Mouse (Mus musculus) forebrain, embryonic 14.5 days (tissue): ENCODE results near the gene Bloc1s1. TPM values are rescaled to one million over a fixed set of nuclear protein-coding genes. Genes with fewer than 3 reads are reported as not detected.

ENCODE experiments used
- ATAC-seq: fragments of 200-750 bp; cut with Nextera tagmentation; 2 replicates; pipeline ENCODE4 v1.8.0; 2017; ENCODE audit warnings: mild to moderate bottlenecking, moderate library complexity
- DNase-seq: peaks from one replicate; pipeline ENCODE4 v3.0.0-alpha.2; 2015; ENCODE audit warnings: low spot score
- H3K27ac ChIP-seq: fragments of 300-500 bp; sonication (generic); 2 replicates; pipeline ENCODE4 v1.5.1; 2014; ENCODE audit warnings: low read depth, mild to moderate bottlenecking, control low read depth, low read length, moderate library complexity
- H3K27me3 ChIP-seq: fragments of 300-500 bp; sonication (generic); replicated peaks from 2 replicates; pipeline ENCODE4 v1.6.1; 2014; ENCODE audit warnings: low read length, control low read depth, mixed read lengths; ENCODE audit not compliant: control insufficient read depth, insufficient read depth
- H3K36me3 ChIP-seq: fragments of 300-500 bp; sonication (generic); 2 replicates; pipeline ENCODE4 v1.6.1; 2014; ENCODE audit warnings: low read length, control low read depth; ENCODE audit not compliant: control insufficient read depth, insufficient read depth
- H3K4me1 ChIP-seq: fragments of 300-500 bp; sonication (generic); 2 replicates; pipeline ENCODE4 v1.6.1; 2014; ENCODE audit warnings: antibody characterized with exemption, low read length, control low read depth; ENCODE audit not compliant: control insufficient read depth, insufficient read depth
- H3K4me2 ChIP-seq: fragments of 300-500 bp; sonication (generic); 2 replicates; pipeline ENCODE4 v1.6.1; 2014; ENCODE audit warnings: mild to moderate bottlenecking, control low read depth, low read length
- H3K4me3 ChIP-seq: fragments of 300-500 bp; sonication (generic); 2 replicates; pipeline ENCODE4 v1.5.1; 2014; ENCODE audit warnings: low read depth, low read length, control low read depth
- H3K9ac ChIP-seq: fragments of 300-500 bp; sonication (generic); 2 replicates; pipeline ENCODE4 v1.6.1; 2014; ENCODE audit warnings: mild to moderate bottlenecking, low read length, control low read depth, moderate library complexity
- H3K9me3 ChIP-seq: fragments of 300-500 bp; sonication (generic); replicated peaks from 2 replicates; pipeline ENCODE4 v1.6.1; 2016; ENCODE audit warnings: low read length, control low read depth, mixed read lengths; ENCODE audit not compliant: control insufficient read depth
- WGBS: fragments of 180-500 bp; shearing (Covaris S2); extraction: QIAGEN DNeasy Blood & Tissue Kit; methylation state at CpG from one replicate; pipeline ENCODE4 v1.1.7; 2014; 5-methylcytosine and 5-hydroxymethylcytosine counted together
- polyA plus RNA-seq: library from polyadenylated mRNA; unstranded; fragments of >200 nt; fragmentation: Nextera tagmentation; extraction: Ambion mirVana; gene quantifications from 2 replicates; pipeline ENCODE4 v1.2.1, GENCODE M21; 2014

The Bloc1s1 gene
- polyA plus RNA-seq, 1 experiment from 2014 or later, result 295 TPM

DNA sequence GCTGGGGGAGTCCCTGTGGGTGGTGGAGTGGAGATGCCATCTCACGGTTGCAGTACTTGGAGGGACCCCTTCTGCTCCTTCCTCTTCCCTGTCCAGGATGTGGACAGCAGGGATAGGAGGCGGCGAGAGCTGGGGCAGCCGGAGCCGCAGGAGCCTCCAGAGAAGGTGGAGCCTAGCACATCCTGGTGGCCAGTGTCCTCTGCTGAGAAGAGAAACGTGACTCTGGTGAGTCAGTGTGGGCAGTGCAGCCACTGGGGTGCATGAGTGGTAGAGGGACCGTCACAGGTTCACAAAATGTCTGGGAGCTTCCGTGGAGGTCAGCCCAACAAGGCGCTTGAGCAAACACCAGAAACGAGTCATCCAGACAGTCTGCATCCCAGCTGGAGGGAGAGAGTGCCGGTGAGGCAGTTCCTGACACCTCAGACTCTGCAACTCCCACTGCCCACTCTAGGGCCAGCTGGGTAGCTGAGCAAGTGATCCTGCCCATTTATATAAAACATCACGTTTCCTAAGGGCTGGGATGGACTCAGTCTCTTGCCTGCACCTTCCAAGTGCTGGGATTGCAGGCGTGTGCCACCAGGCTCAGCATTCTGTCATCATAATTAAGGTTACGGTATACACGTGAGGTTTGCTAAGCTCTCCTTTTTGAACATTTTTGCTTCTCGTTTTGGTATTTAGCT, 26.5 kb upstream of the Bloc1s1 start:
- Histone ChIP-seq H3K4me3 (no peak overlapping the region), H3K36me3 (no peaks in the 10 kb centered on the region), H3K27ac (no peak overlapping the region), H3K9me3 (no peaks in the 10 kb centered on the region), H3K9ac (no peak overlapping the region), H3K4me2 (no peak overlapping the region), H3K4me1 (no peaks in the 10 kb centered on the region), H3K27me3 (no peaks in the 10 kb centered on the region)
- ATAC-seq (no peak), DNase-seq (no peak)
- 72% methylated on average over 16 of the region's 16 CpGs for WGBS

- Histone ChIP-seq H3K9ac (no peak overlapping the region), H3K4me3 (no peak overlapping the region), H3K4me2 (no peak overlapping the region), H3K36me3 (no peaks in the 10 kb centered on the region), H3K4me1 (no peaks in the 10 kb centered on the region), H3K27ac (no peak overlapping the region), H3K9me3 (no peaks in the 10 kb centered on the region), H3K27me3 (no peaks in the 10 kb centered on the region)
- DNase-seq (no peak), ATAC-seq (no peak)
- WGBS, result 91% methylated on average over 4 of the region's 4 CpGs
These were observed 23.7 kb upstream of the Bloc1s1 start for GRCm38 (mm10) chr10:128947496-128947895.

DNA sequence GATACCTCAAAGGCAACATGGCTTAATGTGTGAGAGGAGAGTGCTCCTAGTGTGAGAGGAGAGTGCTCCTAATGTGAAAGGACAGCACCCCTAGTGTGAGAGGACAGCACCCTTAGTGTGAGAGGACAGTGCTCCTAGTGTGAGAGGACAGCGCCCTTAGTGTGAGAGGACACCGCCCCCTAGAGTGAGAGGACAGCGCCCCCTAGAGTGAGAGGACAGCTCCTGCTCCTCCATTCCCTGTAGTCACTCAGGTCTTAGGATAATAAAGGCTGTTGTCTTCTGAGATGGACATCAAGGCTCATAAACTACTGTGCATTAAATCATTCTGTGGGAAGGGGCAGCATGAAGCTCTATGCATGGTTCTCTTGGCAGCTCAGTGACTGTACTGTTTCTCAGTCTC, 21.8 kb upstream of the Bloc1s1 start:
- Histone ChIP-seq H3K27ac (no peak overlapping the region), H3K9me3 (no peaks in the 10 kb centered on the region), H3K4me2 (no peak overlapping the region), H3K9ac (no peak overlapping the region), H3K36me3 (no peaks in the 10 kb centered on the region), H3K4me3 (no peak overlapping the region), H3K27me3 (no peaks in the 10 kb centered on the region), H3K4me1 (no peaks in the 10 kb centered on the region)
- 19% methylated on average over 3 of the region's 3 CpGs for WGBS
- ATAC-seq (no peak), DNase-seq (no peak)

DNA sequence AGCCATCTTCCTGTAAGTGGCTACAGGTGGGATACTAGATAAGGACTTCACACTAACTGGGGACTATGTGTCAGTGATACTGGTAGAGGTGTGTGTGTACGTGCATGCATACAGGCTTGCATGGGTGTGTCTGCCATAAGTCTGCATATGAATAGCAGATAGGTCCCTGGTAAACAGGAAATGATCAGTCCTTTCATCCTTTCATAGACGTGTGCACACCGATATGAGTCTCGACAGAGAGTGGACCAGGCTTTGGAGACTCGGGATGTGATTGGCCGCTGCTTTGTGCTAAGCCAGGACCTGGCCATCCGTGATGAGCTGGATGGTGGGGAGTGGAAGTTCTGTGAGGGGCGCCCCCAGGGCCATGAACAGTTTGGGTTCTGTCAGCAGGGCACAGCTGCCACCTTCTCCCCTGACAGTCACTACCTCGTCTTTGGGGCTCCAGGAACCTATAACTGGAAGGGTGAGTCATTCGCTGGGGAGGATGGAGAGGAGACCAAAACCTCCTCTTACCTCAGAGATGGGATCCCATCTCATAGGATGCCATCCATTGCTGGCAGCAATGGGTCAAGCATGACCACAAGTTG, 16.7 kb upstream of the Bloc1s1 start:
- H3K27me3 ChIP-seq, result peaks cover 3% of the 10 kb centered on the region; the same call in 1 of the 2 replicates

GRCm38 (mm10) chr10:128938974-128939373, 15.1 kb upstream of the Bloc1s1 start:
- peaks cover 15% of the 10 kb centered on the region for H3K27me3 ChIP-seq
- no peaks in the 10 kb centered on the region for H3K36me3 ChIP-seq
- no peaks in the 10 kb centered on the region for H3K9me3 ChIP-seq
- no peak overlapping the region for H3K4me2 ChIP-seq
- ATAC-seq (no peak), DNase-seq (no peak)
- H3K9ac ChIP-seq, result no peak overlapping the region
- no peak overlapping the region for H3K4me3 ChIP-seq
- WGBS, result 76% methylated on average over 5 of the region's 5 CpGs
- no peaks in the 10 kb centered on the region for H3K4me1 ChIP-seq
- H3K27ac ChIP-seq, result no peak overlapping the region

More for the DNA sequence above, 16.7 kb upstream of the Bloc1s1 start:
- Histone ChIP-seq H3K4me1 (no peaks in the 10 kb centered on the region), H3K4me2 (no peak overlapping the region), H3K4me3 (no peak overlapping the region), H3K36me3 (no peaks in the 10 kb centered on the region), H3K9ac (no peak overlapping the region), H3K27ac (no peak overlapping the region), H3K9me3 (no peaks in the 10 kb centered on the region)
- 85% methylated on average over 10 of the region's 10 CpGs for WGBS
- ATAC-seq (no peak), DNase-seq (no peak)

DNA sequence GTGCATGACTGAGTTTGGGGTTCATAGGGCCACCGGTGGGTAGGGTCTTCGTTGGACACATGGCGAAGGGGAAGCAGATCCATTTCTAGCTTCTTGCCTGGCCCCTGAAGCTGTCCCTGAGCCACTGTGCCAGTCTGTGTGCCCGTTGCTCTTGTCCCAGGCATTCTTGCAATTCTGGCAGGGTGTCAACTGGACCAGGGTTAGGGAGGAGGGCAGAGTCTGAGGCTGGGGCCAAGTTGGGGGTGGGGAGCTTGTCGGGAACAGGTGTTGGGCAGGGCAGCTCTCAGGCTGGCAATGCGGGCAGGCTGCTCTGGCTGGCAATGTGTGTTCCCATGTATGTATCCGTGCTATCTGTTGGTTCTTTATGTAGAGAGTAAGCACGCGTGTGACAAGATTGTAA, 14.6 kb upstream of the Bloc1s1 start:
- ATAC-seq (no peak), DNase-seq (no peak)
- no peaks in the 10 kb centered on the region for H3K9me3 ChIP-seq
- no peak overlapping the region for H3K4me3 ChIP-seq
- WGBS, result 80% methylated on average over 9 of the region's 9 CpGs
- H3K27ac ChIP-seq, result no peak overlapping the region
- H3K27me3 ChIP-seq, result peaks cover 18% of the 10 kb centered on the region
- H3K9ac ChIP-seq, result no peak overlapping the region
- no peaks in the 10 kb centered on the region for H3K36me3 ChIP-seq
- peaks cover 2% of the 10 kb centered on the region; the same call in 1 of the 2 replicates for H3K4me1 ChIP-seq
- no peak overlapping the region for H3K4me2 ChIP-seq

DNA sequence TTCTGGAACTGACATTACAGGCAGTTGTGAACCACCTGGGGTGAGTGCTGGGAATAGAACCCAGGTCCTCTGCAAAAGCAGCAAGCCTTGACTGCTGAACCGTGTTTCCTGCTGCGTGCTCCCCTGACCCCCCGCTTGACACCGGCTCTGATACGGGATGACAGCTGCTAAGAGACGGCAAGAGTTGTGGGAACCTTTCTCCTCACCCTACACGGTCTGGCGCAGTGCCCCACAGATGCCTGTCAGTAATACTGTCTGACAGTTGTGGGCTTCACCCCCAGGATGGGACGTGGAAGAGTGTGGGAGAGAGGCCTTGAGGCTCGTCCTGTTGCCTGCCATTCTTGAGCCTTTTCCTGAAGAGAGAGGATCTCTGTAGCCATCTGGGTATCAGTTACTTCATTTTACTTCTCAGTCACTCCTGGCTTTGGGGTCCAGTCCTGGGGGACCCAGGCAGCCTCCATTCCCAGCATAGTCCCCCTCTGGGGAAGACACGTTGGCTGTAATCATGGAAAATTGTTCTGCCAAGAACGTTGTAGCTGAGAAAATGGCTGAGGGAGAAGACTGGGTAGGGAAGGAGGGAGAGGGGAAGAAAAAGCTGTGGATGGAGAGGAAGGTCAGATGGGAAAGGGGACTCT, 14.0 kb upstream of the Bloc1s1 start:
- H3K27ac ChIP-seq, result no peak overlapping the region
- ATAC-seq, result no peak
- no peaks in the 10 kb centered on the region for H3K9me3 ChIP-seq
- no peak for DNase-seq
- no peak overlapping the region for H3K4me2 ChIP-seq
- H3K4me1 ChIP-seq, result peaks cover 6% of the 10 kb centered on the region; the same call in 1 of the 2 replicates
- 75% methylated on average over 12 of the region's 12 CpGs for WGBS
- H3K27me3 ChIP-seq, result peaks cover 24% of the 10 kb centered on the region
- no peak overlapping the region for H3K4me3 ChIP-seq
- H3K36me3 ChIP-seq, result no peaks in the 10 kb centered on the region
- H3K9ac ChIP-seq, result no peak overlapping the region

GRCm38 (mm10) chr10:128935826-128936440, 12.1 kb upstream of the Bloc1s1 start:
- Histone ChIP-seq H3K36me3 (no peaks in the 10 kb centered on the region), H3K4me3 (no peak overlapping the region), H3K27me3 (peaks cover 41% of the 10 kb centered on the region), H3K27ac (no peak overlapping the region), H3K9ac (no peak overlapping the region), H3K4me1 (peaks cover 6% of the 10 kb centered on the region; the same call in 1 of the 2 replicates), H3K9me3 (no peaks in the 10 kb centered on the region), H3K4me2 (no peak overlapping the region)
- WGBS, result 70% methylated on average over 8 of the region's 8 CpGs
- DNase-seq (no peak), ATAC-seq (no peak)
